Mouse (Mus musculus): ENCODE measurements around the gene Adam15. TPM values are rescaled to one million over a fixed set of nuclear protein-coding genes. Genes with fewer than 3 reads are reported as not detected.

Gene Adam15
- polyA plus RNA-seq, 2 experiments = 45.9 to 80.4 TPM

GRCm38 (mm10) chr3:89348911-89349868 is 606 bp downstream of the Adam15 start:
- H3K9me3 ChIP-seq (ENCODE audit: control insufficient read depth, low read length) = no peaks in the 10 kb centered on the region
- H3K36me3 ChIP-seq (ENCODE audit: control insufficient read depth, insufficient read depth, low read length) = peaks cover 31% of the 10 kb centered on the region
- no peak overlapping the region; the same call in 1 of the 2 replicates for H3K27ac ChIP-seq (replicated peaks; ENCODE audit: low read depth, low read length)
- WGBS = 2% methylated on average over 38 of the region's 38 CpGs
- H3K4me1 ChIP-seq (ENCODE audit: control insufficient read depth, insufficient read depth, low read length) = peaks cover 16% of the 10 kb centered on the region
- H3K4me2 ChIP-seq (replicated peaks; ENCODE audit: low read depth, low read length, severe bottlenecking) = peak overlapping the region; percentile 96
- H3K27me3 ChIP-seq (ENCODE audit: control insufficient read depth, insufficient read depth, low read length) = no peaks in the 10 kb centered on the region; the same call in 1 of the 2 replicates
- ATAC-seq (ENCODE audit: low FRiP score, low read depth) (peak; percentile 32), DNase-seq (ENCODE audit: low spot score) (peak; percentile 36)
- H3K4me3 ChIP-seq (replicated peaks; ENCODE audit: low read length) = peak overlapping the region; percentile 64
- TF ChIP-seq POLR2A (IDR thresholded peaks at IDR 0.05; ENCODE audit: borderline replicate concordance, extremely low read depth, insufficient read depth, insufficient read length) = no peak
- peak overlapping the region; percentile 48 for H3K9ac ChIP-seq (ENCODE audit: low read depth, low read length, severe bottlenecking)

GRCm38 (mm10) chr3:89347916-89348315 is 1.9 kb downstream of the Adam15 start:
- H3K4me3 ChIP-seq (replicated peaks; ENCODE audit: low read length) = no peak overlapping the region
- H3K9ac ChIP-seq (ENCODE audit: low read depth, low read length, severe bottlenecking) = no peak overlapping the region
- 86% methylated on average over 1 of the region's 1 CpGs for WGBS
- no peak for TF ChIP-seq POLR2A (IDR thresholded peaks at IDR 0.05; ENCODE audit: borderline replicate concordance, extremely low read depth, insufficient read depth, insufficient read length)
- H3K36me3 ChIP-seq (ENCODE audit: control insufficient read depth, insufficient read depth, low read length) = peaks cover 42% of the 10 kb centered on the region
- no peak overlapping the region for H3K27ac ChIP-seq (replicated peaks; ENCODE audit: low read depth, low read length)
- no peaks in the 10 kb centered on the region for H3K9me3 ChIP-seq (ENCODE audit: control insufficient read depth, low read length)
- ATAC-seq (ENCODE audit: low FRiP score, low read depth) (no peak), DNase-seq (ENCODE audit: low spot score) (no peak)
- H3K27me3 ChIP-seq (ENCODE audit: control insufficient read depth, insufficient read depth, low read length) = no peaks in the 10 kb centered on the region; the same call in 1 of the 2 replicates
- peaks cover 16% of the 10 kb centered on the region for H3K4me1 ChIP-seq (ENCODE audit: control insufficient read depth, insufficient read depth, low read length)
- H3K4me2 ChIP-seq (replicated peaks; ENCODE audit: low read depth, low read length, severe bottlenecking) = no peak overlapping the region

DNA sequence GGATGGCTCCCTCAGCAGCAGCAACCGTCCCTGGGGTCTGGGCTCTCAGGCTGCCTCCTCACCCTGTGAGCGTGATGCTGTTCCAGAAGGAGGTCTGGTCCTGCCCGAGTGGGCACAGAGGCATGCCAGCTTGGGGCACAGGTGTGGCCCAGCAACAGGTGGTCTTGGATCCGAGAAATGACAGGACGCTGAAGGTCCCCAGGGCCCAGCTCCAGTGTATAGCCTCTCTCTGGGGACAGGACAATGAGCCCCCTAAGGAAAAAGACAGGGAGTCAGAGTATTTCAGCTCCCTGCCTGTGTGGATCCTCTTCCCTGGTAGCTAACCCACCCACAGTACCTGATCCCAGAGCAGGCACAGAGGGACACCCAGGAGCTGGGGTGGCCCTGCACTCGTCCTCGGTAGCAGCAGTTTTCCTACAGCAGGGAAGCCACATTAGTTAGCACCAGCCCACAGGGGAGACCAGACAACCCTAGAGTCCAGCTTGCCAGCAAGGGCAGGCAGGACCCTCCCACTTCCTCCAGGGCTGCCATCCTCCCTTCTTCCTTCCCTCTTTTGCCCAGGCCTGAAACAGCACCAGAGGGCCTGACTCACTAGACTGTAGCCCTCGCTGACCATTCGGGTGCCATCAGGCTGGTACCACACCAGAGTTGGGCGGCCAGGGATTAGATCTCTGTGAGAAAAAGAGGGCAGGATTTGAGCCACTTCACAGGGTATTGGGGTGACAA is 2.8 kb downstream of the Adam15 start:
- DNase-seq (ENCODE audit: low spot score) (no peak), ATAC-seq (ENCODE audit: low FRiP score, low read depth) (no peak)
- WGBS = 81% methylated on average over 10 of the region's 10 CpGs
- Histone ChIP-seq H3K27me3 (ENCODE audit: control insufficient read depth, insufficient read depth, low read length) (no peaks in the 10 kb centered on the region; the same call in 1 of the 2 replicates), H3K27ac (replicated peaks; ENCODE audit: low read depth, low read length) (no peak overlapping the region), H3K4me1 (ENCODE audit: control insufficient read depth, insufficient read depth, low read length) (peaks cover 16% of the 10 kb centered on the region), H3K4me3 (replicated peaks; ENCODE audit: low read length) (no peak overlapping the region), H3K9me3 (ENCODE audit: control insufficient read depth, low read length) (no peaks in the 10 kb centered on the region), H3K4me2 (replicated peaks; ENCODE audit: low read depth, low read length, severe bottlenecking) (no peak overlapping the region), H3K36me3 (ENCODE audit: control insufficient read depth, insufficient read depth, low read length) (peaks cover 44% of the 10 kb centered on the region), H3K9ac (ENCODE audit: low read depth, low read length, severe bottlenecking) (no peak overlapping the region)
- no peak for TF ChIP-seq POLR2A (IDR thresholded peaks at IDR 0.05; ENCODE audit: borderline replicate concordance, extremely low read depth, insufficient read depth, insufficient read length)

DNA sequence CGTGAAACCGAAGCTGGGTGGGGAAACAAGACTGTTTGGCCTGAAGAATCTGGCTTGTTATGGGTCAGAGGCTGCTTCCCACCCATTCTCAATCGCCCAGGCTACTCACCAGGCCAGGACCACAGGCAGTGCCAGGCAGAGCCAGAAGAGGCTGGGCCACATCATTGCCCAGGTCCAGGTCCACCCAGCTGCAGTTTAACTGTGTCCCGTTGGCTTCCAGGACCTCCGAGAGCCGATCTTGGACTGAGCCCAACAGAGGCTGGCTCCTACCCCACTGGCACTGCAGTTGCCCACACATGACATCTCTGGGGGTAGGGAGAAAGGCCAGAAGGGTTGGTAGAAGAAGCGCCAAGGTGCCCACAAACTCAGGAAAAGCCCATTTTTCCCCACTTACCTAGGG is 6.5 kb downstream of the Adam15 start:
- Histone ChIP-seq H3K9ac (ENCODE audit: low read depth, low read length, severe bottlenecking) (no peak overlapping the region), H3K9me3 (ENCODE audit: control insufficient read depth, low read length) (no peaks in the 10 kb centered on the region), H3K27me3 (ENCODE audit: control insufficient read depth, insufficient read depth, low read length) (no peaks in the 10 kb centered on the region), H3K27ac (replicated peaks; ENCODE audit: low read depth, low read length) (no peak overlapping the region), H3K36me3 (ENCODE audit: control insufficient read depth, insufficient read depth, low read length) (peaks cover 54% of the 10 kb centered on the region), H3K4me1 (ENCODE audit: control insufficient read depth, insufficient read depth, low read length) (peaks cover 22% of the 10 kb centered on the region), H3K4me3 (replicated peaks; ENCODE audit: low read length) (no peak overlapping the region), H3K4me2 (replicated peaks; ENCODE audit: low read depth, low read length, severe bottlenecking) (no peak overlapping the region)
- DNase-seq (ENCODE audit: low spot score) (no peak), ATAC-seq (ENCODE audit: low FRiP score, low read depth) (no peak)
- no peak for TF ChIP-seq POLR2A (IDR thresholded peaks at IDR 0.05; ENCODE audit: borderline replicate concordance, extremely low read depth, insufficient read depth, insufficient read length)
- 83% methylated on average over 7 of the region's 7 CpGs for WGBS

GRCm38 (mm10) chr3:89341794-89342193 is 8.0 kb downstream of the Adam15 start:
- no peak for ATAC-seq (ENCODE audit: low FRiP score, low read depth)
- peaks cover 22% of the 10 kb centered on the region for H3K4me1 ChIP-seq (ENCODE audit: control insufficient read depth, insufficient read depth, low read length)
- H3K4me2 ChIP-seq (replicated peaks; ENCODE audit: low read depth, low read length, severe bottlenecking) = no peak overlapping the region
- H3K27ac ChIP-seq (replicated peaks; ENCODE audit: low read depth, low read length) = no peak overlapping the region
- no peak for DNase-seq (ENCODE audit: low spot score)
- no peaks in the 10 kb centered on the region for H3K9me3 ChIP-seq (ENCODE audit: control insufficient read depth, low read length)
- no peak overlapping the region for H3K9ac ChIP-seq (ENCODE audit: low read depth, low read length, severe bottlenecking)
- no peak overlapping the region for H3K4me3 ChIP-seq (replicated peaks; ENCODE audit: low read length)
- no peaks in the 10 kb centered on the region for H3K27me3 ChIP-seq (ENCODE audit: control insufficient read depth, insufficient read depth, low read length)
- no peak for TF ChIP-seq POLR2A (IDR thresholded peaks at IDR 0.05; ENCODE audit: borderline replicate concordance, extremely low read depth, insufficient read depth, insufficient read length)
- 85% methylated on average over 4 of the region's 4 CpGs for WGBS
- H3K36me3 ChIP-seq (ENCODE audit: control insufficient read depth, insufficient read depth, low read length) = peaks cover 47% of the 10 kb centered on the region
